In the genomic region with DNA sequence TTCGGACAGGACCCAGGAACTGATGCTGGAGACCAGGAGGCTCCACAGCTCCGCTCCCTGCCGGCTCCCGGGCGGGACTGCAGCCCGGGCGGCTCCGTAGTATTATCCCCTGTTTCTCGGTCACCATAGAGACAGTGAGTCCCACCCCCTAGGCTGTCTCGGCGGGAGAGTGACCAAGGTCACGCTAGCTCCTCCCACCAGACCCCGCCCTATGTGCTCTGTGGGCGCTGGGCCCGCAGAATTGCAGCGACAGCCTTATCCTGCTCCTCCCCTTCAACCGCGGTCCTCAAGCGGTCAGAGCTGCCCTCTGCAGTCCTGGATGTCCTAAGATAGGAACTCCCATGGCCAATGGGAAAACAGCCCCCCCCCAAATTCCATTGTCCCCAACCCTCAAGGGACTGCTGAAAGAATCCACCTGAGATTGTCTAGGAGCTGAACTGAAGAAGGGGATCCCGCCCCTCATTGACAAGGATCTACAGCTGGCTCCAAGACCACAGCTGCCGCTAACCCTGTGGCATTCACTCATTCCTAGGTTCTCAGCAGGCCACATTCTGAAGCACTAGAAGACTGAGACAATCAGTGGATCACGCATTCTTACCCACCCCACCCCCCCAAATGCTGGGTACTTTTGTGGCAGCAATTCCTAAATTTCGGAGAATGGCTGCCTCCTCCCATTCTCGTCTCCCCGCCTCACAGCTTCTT, we compare ENCODE assay signal across 8 mouse cellular contexts. TPM values are rescaled to one million over a fixed set of nuclear protein-coding genes. Genes with fewer than 3 reads are reported as not detected.
A peak's percentile ranks its signal among the peaks of the same experiment; 100 is the strongest.
DNase-seq lines count a peak whose midpoint lies in the region; ATAC-seq lines count a peak whose summit lies in the region.

A gene (minus strand): TSS at position 213 of the 702 bp plus-strand sequence.

- H3K27me3 ChIP-seq in hindbrain, embryonic 10.5 days (ENCODE audit: insufficient read depth, poor library complexity, severe bottlenecking) = peaks cover 50% of the 10 kb centered on the region
- H3K27me3 ChIP-seq in lung, embryonic 16.5 days (ENCODE audit: control insufficient read depth, insufficient read depth, low read depth, low read length) = no peaks in the 10 kb centered on the region; the same call in 1 of the 2 replicates

- H3K36me3 ChIP-seq in hindbrain, embryonic 10.5 days = peaks cover 36% of the 10 kb centered on the region
- H3K36me3 ChIP-seq in lung, embryonic 16.5 days (ENCODE audit: control insufficient read depth, insufficient read depth, low read length) = peaks cover 9% of the 10 kb centered on the region

- peak; percentile 90 for DNase-seq in WW6 (ENCODE audit: low read depth, low spot score)
- DNase-seq in cerebellum, postnatal 14 days = peak; percentile 92 to 94
- peak; percentile 81 to 82 for DNase-seq in frontal cortex, postnatal 10 days (ENCODE audit: low spot score in 2 of 2)
- peak; percentile 96 for DNase-seq in hindbrain, embryonic 10.5 days (ENCODE audit: low spot score)
- DNase-seq in layer of hippocampus, postnatal 10 days (ENCODE audit: low spot score in 2 of 2) = peak; percentile 78 to 82
- peak; percentile 81 for DNase-seq in ovary, postnatal 10 days (ENCODE audit: low spot score)
- DNase-seq in thymus, postnatal 14 days = peak; percentile 19

- 3% methylated on average over 25 of the region's 25 CpGs for whole genome bisulfite sequencing in hindbrain, embryonic 10.5 days
- 11% methylated on average over 25 of the region's 25 CpGs for WGBS in lung, embryonic 16.5 days

- H3K9me3 ChIP-seq in hindbrain, embryonic 10.5 days = no peaks in the 10 kb centered on the region
- no peaks in the 10 kb centered on the region for H3K9me3 ChIP-seq in lung, embryonic 16.5 days (ENCODE audit: control insufficient read depth, low read length)

- peak; percentile 95 for ATAC-seq in lung, embryonic 16.5 days (ENCODE audit: low read depth)

- peak within 1 kb of the TSS; percentile 54 for H3K9ac ChIP-seq in lung, embryonic 16.5 days (ENCODE audit: low read length)

- H3K4me1 ChIP-seq in hindbrain, embryonic 10.5 days (replicated peaks) = peaks cover 98% of the 10 kb centered on the region
- H3K4me1 ChIP-seq in lung, embryonic 16.5 days (replicated peaks; ENCODE audit: control insufficient read depth, insufficient read depth, low read length) = peaks cover 59% of the 10 kb centered on the region

- H3K4me2 ChIP-seq in lung, embryonic 16.5 days (ENCODE audit: low read depth, low read length) = peak within 1 kb of the TSS; percentile 69

- peak within 1 kb of the TSS; percentile 51 for H3K4me3 ChIP-seq in hindbrain, embryonic 10.5 days
- H3K4me3 ChIP-seq in lung, embryonic 16.5 days (ENCODE audit: low read length) = peak within 1 kb of the TSS; percentile 39

- H3K27ac ChIP-seq in hindbrain, embryonic 10.5 days = peak within 1 kb of the TSS; percentile 90
- 0 out of 2 replicates have a peak within 1 kb of the TSS, but pooled peaks have one; percentile 2 for H3K27ac ChIP-seq in lung, embryonic 16.5 days (ENCODE audit: low read length)

RNA-seq across cellular contexts. Expression of the gene that starts here (rescaled TPM):
- 131 and 243 TPM in 2 replicates for polyA plus RNA-seq in hindbrain, embryonic 10.5 days (2016; fragmentation: Nextera tagmentation; extraction: Ambion mirVana)
- 10 to 100 TPM; 34.5 to 40.0 TPM for total RNA-seq in layer of hippocampus, postnatal 10 days (2021)
- 83.3 and 110 TPM in 2 replicates for polyA plus RNA-seq in lung, embryonic 16.5 days (2015; fragmentation: Nextera tagmentation; extraction: Ambion mirVana)

Comparison
In these comparisons a context has a peak if more than half of its experiments do, and no peak if none do; other contexts are left out.
1. Peak in every context shown above with its lines: DNase-seq, ATAC-seq, H3K4me3 ChIP-seq and H3K27ac ChIP-seq.
2. DNase-seq: peak in every context shown above with its lines; median percentile 96 in hindbrain, embryonic 10.5 days; 93 in cerebellum, postnatal 14 days; 90 in WW6; 82 in frontal cortex, postnatal 10 days; 81 in ovary, postnatal 10 days; 80 in layer of hippocampus, postnatal 10 days; 19 in thymus, postnatal 14 days.